Mouse (Mus musculus) T-helper 2 cell (primary cell): ENCODE data around the gene Th.

Experiments used
- in situ Hi-C: fragments of 300-600 bp; cut with MboI, MseI; formaldehyde crosslinking; loops from one replicate; pipeline ENCODE4 v1.15.1; 2025; ENCODE audit warnings: high pct_unique_total_duplicates

The Th gene

GRCm38 (mm10) chr7:142901774-142902173, 29.2 kb downstream of the Th start:
- in situ Hi-C loops: no loop called here

GRCm38 (mm10) chr7:142899872-142900271, 31.1 kb downstream of the Th start:
- in situ Hi-C loops: no loop called here

GRCm38 (mm10) chr7:142897471-142897870, 33.5 kb downstream of the Th start:
- in situ Hi-C loops: no loop called here

- in situ Hi-C loops: no loop called here
Observed at GRCm38 (mm10) chr7:142895901-142896665, 34.8 kb downstream of the Th start.

GRCm38 (mm10) chr7:142895223-142895840, 35.6 kb downstream of the Th start:
- in situ Hi-C loops: no loop called here

- in situ Hi-C loops: no loop called here
Observed at GRCm38 (mm10) chr7:142894669-142895068, 36.3 kb downstream of the Th start.

GRCm38 (mm10) chr7:142893721-142894639, 36.9 kb downstream of the Th start:
- in situ Hi-C loops: no loop called here

- in situ Hi-C loops: no loop called here
Observed at GRCm38 (mm10) chr7:142893296-142893695, 37.6 kb downstream of the Th start.

- in situ Hi-C loops: no loop called here
Observed at GRCm38 (mm10) chr7:142869419-142870163, 61.3 kb downstream of the Th start.

GRCm38 (mm10) chr7:142850681-142851080, 80.2 kb downstream of the Th start:
- in situ Hi-C loops: no loop called here
